Mouse (Mus musculus) liver, embryonic 14.5 days (tissue): ENCODE data around the gene Dnajb4. TPM values are rescaled to one million over a fixed set of nuclear protein-coding genes. Genes with fewer than 3 reads are reported as not detected.
A peak's percentile ranks its signal among the peaks of the same experiment; 100 is the strongest.

Experiments used
- ATAC-seq: fragments of 200-750 bp; cut with Nextera tagmentation; 2 replicates; pipeline ENCODE4 v1.8.0; 2017; ENCODE audit warnings: moderate number of reproducible peaks, mild to moderate bottlenecking, moderate library complexity; ENCODE audit not compliant: insufficient read depth
- DNase-seq, 3 experiments: peaks; one replicate each; pipeline ENCODE4 v3.0.0-alpha.2; 2012 to 2013; ENCODE audit warnings: low read depth in 3 of 3, low spot score in 3 of 3
- H3K27ac ChIP-seq: fragments of 300-500 bp; sonication (generic); 2 replicates; pipeline ENCODE4 v1.5.1; 2014; ENCODE audit warnings: moderate library complexity, mild to moderate bottlenecking, control low read depth, inconsistent platforms
- H3K27me3 ChIP-seq: fragments of 300-500 bp; sonication (generic); 2 replicates; pipeline ENCODE4 v1.6.1; 2014; ENCODE audit warnings: mild to moderate bottlenecking, low read length, moderate library complexity; ENCODE audit not compliant: control insufficient read depth, insufficient read depth
- H3K36me3 ChIP-seq: fragments of 300-500 bp; sonication (generic); replicated peaks from 2 replicates; pipeline ENCODE4 v1.6.1; 2014; ENCODE audit warnings: low read depth; ENCODE audit not compliant: control insufficient read depth, insufficient read depth
- H3K4me1 ChIP-seq, 2 experiments: fragments of 200-500 bp in 1 of 2; fragments of 300-500 bp in 1 of 2; sonication (generic) in 1 of 2; replicated peaks; 2 replicates each; pipeline ENCODE4 v1.6.1; 2012 to 2014; ENCODE audit warnings: antibody characterized with exemption in 1 of 2, inconsistent platforms in 1 of 2, low read length in 1 of 2; ENCODE audit not compliant: control insufficient read depth in 2 of 2, insufficient read depth in 2 of 2
- H3K4me2 ChIP-seq: fragments of 300-500 bp; sonication (generic); 2 replicates; pipeline ENCODE4 v1.6.1; 2014; ENCODE audit warnings: low read depth, mild to moderate bottlenecking, control low read depth, moderate library complexity
- H3K4me3 ChIP-seq, 2 experiments: fragments of 200-500 bp in 1 of 2; fragments of 300-500 bp in 1 of 2; sonication (generic) in 1 of 2; 2 replicates each; pipeline ENCODE4 v1.5.1; 2012 to 2014; ENCODE audit warnings: low read depth in 2 of 2, low read length in 2 of 2, mild to moderate bottlenecking in 2 of 2, control low read depth in 1 of 2, inconsistent platforms in 1 of 2, moderate library complexity in 1 of 2; ENCODE audit not compliant: insufficient read depth in 1 of 2
- H3K9ac ChIP-seq: fragments of 300-500 bp; sonication (generic); replicated peaks from 2 replicates; pipeline ENCODE4 v1.6.1; 2014; ENCODE audit warnings: mild to moderate bottlenecking, control low read depth, moderate library complexity
- H3K9me3 ChIP-seq: fragments of 300-500 bp; sonication (generic); 2 replicates; pipeline ENCODE4 v1.6.1; 2016; ENCODE audit warnings: low read length, mixed read lengths; ENCODE audit not compliant: control insufficient read depth
- CTCF ChIP-seq: IDR thresholded peaks from 2 replicates; pipeline ENCODE4 v1.5.1; 2016; ENCODE audit warnings: antibody characterized with exemption, low read depth, control low read depth
- EP300 ChIP-seq: IDR thresholded peaks from 2 replicates; pipeline ENCODE4 v1.6.1; 2016; ENCODE audit warnings: antibody characterized with exemption, low read depth
- WGBS: fragments of 180-500 bp; shearing (Covaris S2); extraction: QIAGEN DNeasy Blood & Tissue Kit; methylation state at CpG from one replicate; pipeline ENCODE4 v1.1.7; 2014; ENCODE audit not compliant: insufficient replicate concordance; 5-methylcytosine and 5-hydroxymethylcytosine counted together
- polyA plus RNA-seq, 2 experiments: library from polyadenylated mRNA; depleted of rRNA in 1 of 2; stranded (reverse) in 1 of 2; unstranded in 1 of 2; fragments of >200 nt; fragmentation: Nextera tagmentation in 1 of 2; extraction: Ambion mirVana in 1 of 2; gene quantifications; 2 replicates each; pipeline versions ENCODE4 v1.2.1 to v1.2.3; 2012 to 2014

Dnajb4 gene
- polyA plus RNA-seq, 2 experiments, result 18.3 to 29.9 TPM

GRCm38 (mm10) chr3:152189306-152189705, 20.8 kb downstream of the Dnajb4 start:
- Histone ChIP-seq H3K4me2 (peak overlapping the region; percentile 87), H3K9me3 (no peaks in the 10 kb centered on the region), H3K4me1 (peaks cover 13 to 16% of the 10 kb centered on the region in 2 experiments), H3K27ac (no peak overlapping the region; the same call in 1 of the 2 replicates), H3K9ac (peak overlapping the region; percentile 6), H3K4me3 (peak overlapping the region; percentile 24 to 94), H3K36me3 (peaks cover 24% of the 10 kb centered on the region), H3K27me3 (no peaks in the 10 kb centered on the region)
- no peak for ATAC-seq
- no peak for DNase-seq
- WGBS, result 36% methylated on average over 4 of the region's 4 CpGs
- TF ChIP-seq CTCF, result no peak
- TF ChIP-seq EP300, result no peak

GRCm38 (mm10) chr3:152186106-152186505, 24.0 kb downstream of the Dnajb4 start:
- Histone ChIP-seq H3K4me1 (peaks cover 12 to 16% of the 10 kb centered on the region in 2 experiments), H3K4me2 (no peak overlapping the region), H3K27ac (no peak overlapping the region), H3K9me3 (no peaks in the 10 kb centered on the region), H3K36me3 (peaks cover 40% of the 10 kb centered on the region), H3K27me3 (no peaks in the 10 kb centered on the region), H3K4me3 (no peak overlapping the region), H3K9ac (no peak overlapping the region)
- no peak for TF ChIP-seq EP300
- TF ChIP-seq CTCF, result no peak
- ATAC-seq, result no peak
- WGBS, result 79% methylated on average over 6 of the region's 6 CpGs
- DNase-seq, result no peak

GRCm38 (mm10) chr3:152183522-152183921, 26.6 kb downstream of the Dnajb4 start:
- Histone ChIP-seq H3K4me3 (no peak overlapping the region), H3K4me1 (no peaks in the 10 kb centered on the region; a peak in 1 of 4 replicates), H3K27me3 (no peaks in the 10 kb centered on the region), H3K9me3 (no peaks in the 10 kb centered on the region), H3K9ac (no peak overlapping the region), H3K36me3 (peaks cover 40% of the 10 kb centered on the region), H3K27ac (no peak overlapping the region), H3K4me2 (no peak overlapping the region)
- WGBS, result 90% methylated on average over 9 of the region's 9 CpGs
- ATAC-seq (no peak), DNase-seq (no peak)
- TF ChIP-seq EP300 (no peak), CTCF (no peak)

GRCm38 (mm10) chr3:152180624-152181023, 29.5 kb downstream of the Dnajb4 start:
- Histone ChIP-seq H3K9me3 (no peaks in the 10 kb centered on the region), H3K4me2 (no peak overlapping the region), H3K4me1 (no peaks in the 10 kb centered on the region; a peak in 2 of 4 replicates), H3K27me3 (no peaks in the 10 kb centered on the region), H3K36me3 (peaks cover 28% of the 10 kb centered on the region), H3K9ac (no peak overlapping the region), H3K27ac (no peak overlapping the region), H3K4me3 (no peak overlapping the region)
- 86% methylated on average over 4 of the region's 4 CpGs for WGBS
- ATAC-seq (peak; percentile 21; the same call in 1 of the 2 replicates), DNase-seq (no peak)
- TF ChIP-seq CTCF, result no peak
- no peak for TF ChIP-seq EP300

GRCm38 (mm10) chr3:152179285-152179684, 30.8 kb downstream of the Dnajb4 start:
- Histone ChIP-seq H3K9ac (no peak overlapping the region), H3K27me3 (no peaks in the 10 kb centered on the region), H3K9me3 (no peaks in the 10 kb centered on the region), H3K4me3 (no peak overlapping the region), H3K4me2 (no peak overlapping the region), H3K36me3 (peaks cover 16% of the 10 kb centered on the region), H3K27ac (no peak overlapping the region), H3K4me1 (no peaks in the 10 kb centered on the region; a peak in 2 of 4 replicates)
- TF ChIP-seq CTCF, result no peak
- TF ChIP-seq EP300, result no peak
- ATAC-seq (no peak), DNase-seq (no peak)
- WGBS, result 57% methylated on average over 1 of the region's 1 CpGs
